Mouse (Mus musculus) 3T3-L1 (cell line): ENCODE results near the gene Zfp967.
"Not testable (repeated sequence)": the region's sequence is repeated elsewhere in the genome, so short reads cannot be mapped to it uniquely, and the experiment has no call there.

Experiments
- DNase-seq: peaks from one replicate; pipeline ENCODE4 v3.0.0-alpha.2; 2015; ENCODE audit warnings: low read depth, low spot score

Gene Zfp967

DNA sequence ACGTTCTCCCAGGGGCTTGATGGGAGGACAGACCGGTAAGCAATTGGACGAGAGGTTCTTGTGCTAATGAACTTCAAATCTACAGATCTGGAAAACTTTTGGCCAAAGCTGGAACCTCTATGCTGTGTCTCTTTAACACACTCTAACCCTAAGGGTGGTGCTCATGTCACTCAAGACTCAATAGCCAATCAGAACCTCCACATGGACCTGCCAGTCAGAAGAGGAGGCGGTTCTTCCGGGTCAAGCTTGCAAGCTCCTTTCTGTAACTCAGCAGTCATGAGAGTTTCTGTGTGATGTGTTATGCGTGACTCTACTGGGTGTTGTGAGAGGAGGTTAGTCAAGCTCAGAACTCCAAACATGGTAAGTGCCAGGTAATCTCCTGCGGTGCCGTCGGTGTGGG, at the start of gene Zfp967:
TSS of gene Zfp967 (plus strand) at position 301 of the 400 bp plus-strand sequence.
- not testable (repeated sequence) for DNase-seq

DNA sequence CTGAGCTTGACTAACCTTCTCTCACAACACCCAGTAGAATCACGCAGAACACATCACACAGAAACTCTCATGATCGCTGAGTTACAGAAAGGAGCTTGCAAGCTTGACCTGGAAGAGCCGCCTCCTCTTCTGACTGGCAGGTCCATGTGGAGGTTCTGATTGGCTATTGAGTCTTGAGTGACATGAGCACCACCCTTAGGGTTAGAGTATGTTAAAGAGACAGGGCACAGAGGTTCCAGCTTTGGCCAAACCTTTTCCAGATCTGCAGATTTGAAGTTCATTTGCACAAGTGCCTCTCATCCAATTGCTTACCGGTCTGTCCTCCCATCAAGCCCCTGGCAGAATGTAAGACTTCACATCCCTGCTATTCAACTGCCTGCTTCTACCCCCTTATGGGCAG, 34.2 kb upstream of the Zfp967 start, which contains the start of gene Gm14434:
TSS of gene Gm14434 (minus strand) at position 101 of the 400 bp plus-strand sequence.
- DNase-seq: not testable (repeated sequence)
